Mouse (Mus musculus) bone marrow macrophage, adult 2 months (primary cell): ENCODE results near the gene Myo1c. TPM values are rescaled to one million over a fixed set of nuclear protein-coding genes. Genes with fewer than 3 reads are reported as not detected.
A peak's percentile ranks its signal among the peaks of the same experiment; 100 is the strongest.

Source experiments
- H3K27ac ChIP-seq: 2 replicates; pipeline ENCODE4 v1.5.1; 2012; ENCODE audit warnings: low read depth, low read length; ENCODE audit not compliant: insufficient read depth
- H3K4me1 ChIP-seq: 2 replicates; pipeline ENCODE4 v1.6.1; 2012; ENCODE audit warnings: low read length; ENCODE audit not compliant: control insufficient read depth, insufficient read depth
- H3K4me3 ChIP-seq: 2 replicates; pipeline ENCODE4 v1.5.1; 2012; ENCODE audit warnings: mild to moderate bottlenecking, low read length, moderate library complexity; ENCODE audit not compliant: insufficient read depth
- CTCF ChIP-seq: IDR thresholded peaks from 2 replicates; pipeline ENCODE4 v1.5.1; 2012; ENCODE audit warnings: low read depth, mild to moderate bottlenecking, low read length, moderate library complexity
- POLR2A ChIP-seq: IDR thresholded peaks from 2 replicates; pipeline ENCODE4 v1.6.1; 2012; ENCODE audit warnings: mild to moderate bottlenecking, low read depth, low read length, borderline replicate concordance
- polyA plus RNA-seq: library from polyadenylated mRNA; stranded (reverse); fragments of >200 nt; gene quantifications from 2 replicates; pipeline ENCODE4 v1.2.4, GENCODE M21; 2012; ENCODE audit not compliant: missing spikeins, insufficient read depth, insufficient read length

The Myo1c gene
- polyA plus RNA-seq, 1 experiment, result 90.4 TPM

- Histone ChIP-seq H3K4me3 (no peak overlapping the region), H3K27ac (peak overlapping the region; percentile 83), H3K4me1 (peaks cover 37% of the 10 kb centered on the region)
- TF ChIP-seq POLR2A, result no peak
- TF ChIP-seq CTCF, result no peak
Measured at GRCm38 (mm10) chr11:75622588-75623329, 27.5 kb upstream of the Myo1c start.

- H3K4me3 ChIP-seq, result no peak overlapping the region
- peaks cover 37% of the 10 kb centered on the region for H3K4me1 ChIP-seq
- TF ChIP-seq POLR2A, result no peak
- no peak for TF ChIP-seq CTCF
- peak overlapping the region; percentile 83 for H3K27ac ChIP-seq
Measured at GRCm38 (mm10) chr11:75624102-75624554, 26.2 kb upstream of the Myo1c start.

GRCm38 (mm10) chr11:75625820-75626219, 24.5 kb upstream of the Myo1c start:
- Histone ChIP-seq H3K27ac (peak overlapping the region; percentile 76), H3K4me3 (no peak overlapping the region), H3K4me1 (peaks cover 43% of the 10 kb centered on the region)
- TF ChIP-seq POLR2A (no peak), CTCF (no peak)

- peak overlapping the region; percentile 60 for H3K4me3 ChIP-seq
- TF ChIP-seq CTCF, result no peak
- no peak for TF ChIP-seq POLR2A
- H3K4me1 ChIP-seq, result peaks cover 20% of the 10 kb centered on the region
- H3K27ac ChIP-seq, result peak overlapping the region; percentile 59
Measured at GRCm38 (mm10) chr11:75630098-75630497, 20.2 kb upstream of the Myo1c start.

GRCm38 (mm10) chr11:75630645-75631229, 19.6 kb upstream of the Myo1c start, which contains the start of gene Inpp5k:
Gene Inpp5k, plus strand, starts transcription at chr11:75630988.
- TF ChIP-seq POLR2A (0 out of 2 replicates have a peak, but pooled peaks have one; percentile 55), CTCF (no peak)
- Histone ChIP-seq H3K4me1 (peaks cover 15% of the 10 kb centered on the region), H3K4me3 (peak within 1 kb of the TSS; percentile 86), H3K27ac (peak within 1 kb of the TSS; percentile 59)

- peaks cover 14% of the 10 kb centered on the region for H3K4me1 ChIP-seq
- H3K4me3 ChIP-seq, result peak overlapping the region; percentile 86
- TF ChIP-seq POLR2A (no peak), CTCF (no peak)
- no peak overlapping the region for H3K27ac ChIP-seq
Measured at GRCm38 (mm10) chr11:75631561-75632225, 18.6 kb upstream of the Myo1c start.

GRCm38 (mm10) chr11:75632921-75633320, 17.4 kb upstream of the Myo1c start:
- Histone ChIP-seq H3K27ac (no peak overlapping the region), H3K4me1 (peaks cover 14% of the 10 kb centered on the region), H3K4me3 (no peak overlapping the region)
- TF ChIP-seq CTCF (no peak), POLR2A (no peak)

- peaks cover 9% of the 10 kb centered on the region for H3K4me1 ChIP-seq
- TF ChIP-seq CTCF (no peak), POLR2A (no peak)
- no peak overlapping the region for H3K4me3 ChIP-seq
- no peak overlapping the region for H3K27ac ChIP-seq
Measured at GRCm38 (mm10) chr11:75634801-75635200, 15.5 kb upstream of the Myo1c start.

GRCm38 (mm10) chr11:75635315-75635714, 15.0 kb upstream of the Myo1c start:
- no peak for TF ChIP-seq CTCF
- no peak for TF ChIP-seq POLR2A
- H3K27ac ChIP-seq, result no peak overlapping the region
- H3K4me1 ChIP-seq, result peaks cover 7% of the 10 kb centered on the region; the same call in 1 of the 2 replicates
- H3K4me3 ChIP-seq, result no peak overlapping the region
